Mouse (Mus musculus): Measurements from ENCODE around the gene Pde6c. TPM values are rescaled to one million over a fixed set of nuclear protein-coding genes. Genes with fewer than 3 reads are reported as not detected.

The Pde6c gene
- polyA plus RNA-seq, 1 experiment = not detected

DNA sequence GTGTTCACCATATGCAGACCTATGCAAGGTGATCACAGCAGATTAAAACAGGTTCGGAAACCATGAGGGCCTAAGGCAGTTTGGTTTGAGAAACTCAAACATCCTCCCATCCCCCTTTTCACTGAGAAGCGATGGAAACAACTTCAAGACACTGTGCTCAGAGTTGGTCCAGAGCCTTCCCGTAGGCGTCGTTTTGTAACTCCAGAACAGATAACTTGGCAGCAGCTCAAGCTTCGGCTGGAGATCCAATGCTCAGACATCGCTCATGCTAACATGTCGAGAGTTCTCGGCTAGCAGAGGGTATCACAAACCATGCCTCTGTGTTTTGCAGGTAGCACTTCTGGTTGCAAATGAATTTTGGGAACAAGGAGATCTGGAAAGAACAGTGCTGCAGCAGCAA is 47.1 kb downstream of the Pde6c start:
- TF ChIP-seq POLR2A (IDR thresholded peaks at IDR 0.05; ENCODE audit: control insufficient read depth, extremely low read depth, insufficient read depth, low read length, poor library complexity) = no peak
- no peak for TF ChIP-seq CTCF (IDR thresholded peaks at IDR 0.05; ENCODE audit: borderline replicate concordance, control insufficient read depth, extremely low read depth, insufficient read depth, low read length, poor library complexity)
- no peaks in the 10 kb centered on the region for H3K4me1 ChIP-seq (replicated peaks; ENCODE audit: control insufficient read depth, insufficient read depth, low read length)
- no peak overlapping the region for H3K27ac ChIP-seq (ENCODE audit: control insufficient read depth, insufficient read depth, low read length)
- no peaks in the 10 kb centered on the region for H3K36me3 ChIP-seq (ENCODE audit: control insufficient read depth, insufficient read depth, low read length)
- no peak for DNase-seq
- H3K27me3 ChIP-seq (ENCODE audit: control insufficient read depth, insufficient read depth, low read length) = no peaks in the 10 kb centered on the region
- no peak overlapping the region for H3K4me3 ChIP-seq (ENCODE audit: control insufficient read depth, insufficient read depth, low read length)
- WGBS = 97% methylated on average over 9 of the region's 9 CpGs

DNA sequence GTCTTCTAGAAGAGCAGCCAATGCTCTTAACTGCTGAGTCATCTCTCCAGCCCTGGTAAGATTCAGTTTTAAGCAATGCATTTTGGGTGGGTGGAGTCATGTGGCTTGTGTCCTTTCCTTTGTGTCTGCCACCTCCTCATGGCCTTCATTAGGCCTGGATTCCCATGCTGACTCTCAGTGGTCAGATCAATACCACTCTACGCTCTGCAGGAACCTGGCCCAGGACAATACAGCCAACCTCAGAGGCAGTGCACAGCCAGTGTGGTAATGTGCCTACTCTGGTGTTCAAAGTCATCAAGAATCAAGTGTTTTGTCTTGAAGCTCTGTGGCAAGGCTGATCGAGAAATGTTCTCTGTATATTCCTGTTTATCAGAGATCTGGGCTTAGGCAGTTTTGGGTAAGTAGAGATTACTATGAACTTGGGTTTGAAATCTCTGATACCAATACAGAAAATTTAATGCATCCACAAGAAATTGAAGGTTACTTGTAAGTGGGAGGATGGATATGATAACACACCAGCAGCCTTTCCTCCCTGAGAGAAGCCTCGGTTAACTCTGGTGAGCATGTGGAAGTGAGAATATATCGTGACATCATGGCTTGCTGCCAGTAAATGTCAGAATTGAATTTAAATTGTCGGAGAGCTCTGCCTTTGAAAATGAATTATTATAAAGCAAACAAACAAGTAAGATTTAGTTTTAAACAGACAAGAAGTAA is 54.2 kb downstream of the Pde6c start:
- no peak for DNase-seq
- no peak overlapping the region for H3K4me3 ChIP-seq (ENCODE audit: control insufficient read depth, insufficient read depth, low read length)
- no peaks in the 10 kb centered on the region for H3K4me1 ChIP-seq (replicated peaks; ENCODE audit: control insufficient read depth, insufficient read depth, low read length)
- 0 out of 2 replicates have a peak, but pooled peaks cover 8% of the 10 kb centered on the region for H3K36me3 ChIP-seq (ENCODE audit: control insufficient read depth, insufficient read depth, low read length)
- WGBS = 94% methylated on average over 5 of the region's 5 CpGs
- TF ChIP-seq CTCF (IDR thresholded peaks at IDR 0.05; ENCODE audit: borderline replicate concordance, control insufficient read depth, extremely low read depth, insufficient read depth, low read length, poor library complexity) (no peak), POLR2A (IDR thresholded peaks at IDR 0.05; ENCODE audit: control insufficient read depth, extremely low read depth, insufficient read depth, low read length, poor library complexity) (no peak)
- H3K27ac ChIP-seq (ENCODE audit: control insufficient read depth, insufficient read depth, low read length) = no peak overlapping the region
- H3K27me3 ChIP-seq (ENCODE audit: control insufficient read depth, insufficient read depth, low read length) = no peaks in the 10 kb centered on the region

DNA sequence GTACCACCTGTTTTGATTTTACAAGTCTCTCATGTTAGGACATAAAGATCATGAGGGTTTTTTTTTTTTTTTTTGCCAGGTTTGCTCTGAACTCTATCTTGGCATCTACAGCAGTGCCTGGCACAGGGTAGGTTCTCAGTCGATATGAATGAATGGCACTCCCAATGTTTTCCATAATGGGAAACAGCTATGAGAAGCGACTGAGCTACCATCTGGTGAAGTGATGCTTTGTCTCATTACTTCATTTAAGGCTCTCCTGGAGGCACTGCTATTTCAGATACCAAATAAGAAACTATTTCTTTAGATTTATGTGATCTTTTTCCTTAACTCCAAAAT is 54.7 kb downstream of the Pde6c start:
- Histone ChIP-seq H3K27me3 (ENCODE audit: control insufficient read depth, insufficient read depth, low read length) (no peaks in the 10 kb centered on the region), H3K36me3 (ENCODE audit: control insufficient read depth, insufficient read depth, low read length) (0 out of 2 replicates have a peak, but pooled peaks cover 8% of the 10 kb centered on the region), H3K27ac (ENCODE audit: control insufficient read depth, insufficient read depth, low read length) (no peak overlapping the region), H3K4me1 (replicated peaks; ENCODE audit: control insufficient read depth, insufficient read depth, low read length) (no peaks in the 10 kb centered on the region), H3K4me3 (ENCODE audit: control insufficient read depth, insufficient read depth, low read length) (no peak overlapping the region)
- WGBS = 94% methylated on average over 2 of the region's 2 CpGs
- DNase-seq = no peak
- no peak for TF ChIP-seq POLR2A (IDR thresholded peaks at IDR 0.05; ENCODE audit: control insufficient read depth, extremely low read depth, insufficient read depth, low read length, poor library complexity)
- TF ChIP-seq CTCF (IDR thresholded peaks at IDR 0.05; ENCODE audit: borderline replicate concordance, control insufficient read depth, extremely low read depth, insufficient read depth, low read length, poor library complexity) = no peak

DNA sequence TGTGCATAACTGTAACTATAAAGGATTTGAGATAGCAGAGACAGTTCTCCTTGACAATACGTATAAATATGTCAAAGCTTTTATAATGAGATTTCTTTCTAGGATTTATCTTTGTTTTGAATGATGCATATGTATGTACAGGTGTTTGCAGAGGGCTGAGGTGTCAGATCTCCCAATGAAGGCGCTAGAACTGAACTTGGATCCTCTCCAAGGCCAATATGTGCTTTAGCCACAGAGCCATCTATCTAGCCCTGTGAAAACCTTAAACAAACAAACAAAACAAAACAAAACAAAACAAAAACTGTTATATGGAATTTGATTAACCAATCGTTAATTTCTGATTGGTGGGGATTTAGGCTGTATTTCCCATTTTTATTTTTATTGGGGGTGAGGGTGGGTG is 58.0 kb downstream of the Pde6c start:
- no peak for DNase-seq
- Histone ChIP-seq H3K36me3 (ENCODE audit: control insufficient read depth, insufficient read depth, low read length) (0 out of 2 replicates have a peak, but pooled peaks cover 8% of the 10 kb centered on the region), H3K27ac (ENCODE audit: control insufficient read depth, insufficient read depth, low read length) (no peak overlapping the region)

DNA sequence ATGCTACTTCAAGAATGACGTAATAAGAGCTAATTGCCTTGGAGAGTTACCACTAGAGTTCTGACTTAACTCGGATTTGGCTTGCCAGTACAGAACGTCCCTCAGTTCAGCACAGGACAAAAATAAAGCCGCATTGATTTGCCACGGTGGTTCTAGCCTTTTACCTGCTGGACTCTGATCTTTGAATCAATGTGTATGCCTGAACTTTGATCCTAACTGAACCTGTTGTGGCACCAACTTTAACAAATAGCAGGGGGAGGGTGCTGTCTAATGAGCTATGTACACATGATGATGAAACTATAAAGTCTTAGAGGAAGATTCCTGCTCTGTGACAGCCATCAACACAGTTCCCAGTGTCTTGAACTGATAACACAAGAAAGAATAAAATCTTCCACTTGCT is 58.9 kb downstream of the Pde6c start:
- H3K4me3 ChIP-seq (ENCODE audit: control insufficient read depth, insufficient read depth, low read length) = no peak overlapping the region
- H3K27ac ChIP-seq (ENCODE audit: control insufficient read depth, insufficient read depth, low read length) = no peak overlapping the region
- DNase-seq = no peak
- H3K36me3 ChIP-seq (ENCODE audit: control insufficient read depth, insufficient read depth, low read length) = 0 out of 2 replicates have a peak, but pooled peaks cover 8% of the 10 kb centered on the region
- 97% methylated on average over 5 of the region's 5 CpGs for WGBS
- no peaks in the 10 kb centered on the region for H3K4me1 ChIP-seq (replicated peaks; ENCODE audit: control insufficient read depth, insufficient read depth, low read length)
- H3K27me3 ChIP-seq (ENCODE audit: control insufficient read depth, insufficient read depth, low read length) = no peaks in the 10 kb centered on the region
- TF ChIP-seq CTCF (IDR thresholded peaks at IDR 0.05; ENCODE audit: borderline replicate concordance, control insufficient read depth, extremely low read depth, insufficient read depth, low read length, poor library complexity) (no peak), POLR2A (IDR thresholded peaks at IDR 0.05; ENCODE audit: control insufficient read depth, extremely low read depth, insufficient read depth, low read length, poor library complexity) (no peak)

More for the DNA sequence above, 58.0 kb downstream of the Pde6c start:
- no peaks in the 10 kb centered on the region for H3K4me1 ChIP-seq (replicated peaks; ENCODE audit: control insufficient read depth, insufficient read depth, low read length)
- H3K27me3 ChIP-seq (ENCODE audit: control insufficient read depth, insufficient read depth, low read length) = no peaks in the 10 kb centered on the region
- TF ChIP-seq POLR2A (IDR thresholded peaks at IDR 0.05; ENCODE audit: control insufficient read depth, extremely low read depth, insufficient read depth, low read length, poor library complexity) (no peak), CTCF (IDR thresholded peaks at IDR 0.05; ENCODE audit: borderline replicate concordance, control insufficient read depth, extremely low read depth, insufficient read depth, low read length, poor library complexity) (no peak)
- 93% methylated on average over 3 of the region's 3 CpGs for WGBS
- no peak overlapping the region for H3K4me3 ChIP-seq (ENCODE audit: control insufficient read depth, insufficient read depth, low read length)

DNA sequence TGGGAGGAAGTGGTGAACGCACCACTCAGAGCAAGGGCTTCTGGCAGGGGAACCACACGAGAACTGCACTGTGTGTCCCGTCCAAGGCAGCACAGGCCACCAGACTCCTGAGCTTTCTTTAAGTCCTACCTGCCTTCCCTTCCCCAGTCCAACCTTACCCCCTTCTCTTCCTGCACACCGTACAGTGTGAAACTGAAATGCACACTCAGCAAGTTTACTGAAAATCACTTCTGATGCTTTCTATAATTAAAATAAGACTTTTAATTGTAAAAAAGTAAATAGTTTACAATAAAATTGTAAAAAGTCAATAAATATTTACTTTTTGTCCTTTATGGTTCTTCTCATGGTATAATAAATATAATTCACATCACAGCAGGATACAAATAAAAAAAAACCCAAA is 62.7 kb downstream of the Pde6c start:
- TF ChIP-seq CTCF (IDR thresholded peaks at IDR 0.05; ENCODE audit: borderline replicate concordance, control insufficient read depth, extremely low read depth, insufficient read depth, low read length, poor library complexity) (no peak), POLR2A (IDR thresholded peaks at IDR 0.05; ENCODE audit: control insufficient read depth, extremely low read depth, insufficient read depth, low read length, poor library complexity) (no peak)
- WGBS = over 99% methylated on average over 4 of the region's 4 CpGs
- Histone ChIP-seq H3K4me1 (replicated peaks; ENCODE audit: control insufficient read depth, insufficient read depth, low read length) (no peaks in the 10 kb centered on the region), H3K36me3 (ENCODE audit: control insufficient read depth, insufficient read depth, low read length) (no peaks in the 10 kb centered on the region), H3K27me3 (ENCODE audit: control insufficient read depth, insufficient read depth, low read length) (no peaks in the 10 kb centered on the region), H3K27ac (ENCODE audit: control insufficient read depth, insufficient read depth, low read length) (no peak overlapping the region), H3K4me3 (ENCODE audit: control insufficient read depth, insufficient read depth, low read length) (no peak overlapping the region)
- DNase-seq = no peak
